Mouse (Mus musculus) heart, postnatal 0 days (tissue): ENCODE results near the gene Arid1b. TPM values are rescaled to one million over a fixed set of nuclear protein-coding genes. Genes with fewer than 3 reads are reported as not detected.
"Not testable (repeated sequence)": the region's sequence is repeated elsewhere in the genome, so short reads cannot be mapped to it uniquely, and the experiment has no call there.

ENCODE experiments used
- ATAC-seq: fragments of 200-750 bp; cut with Nextera tagmentation; 2 replicates; pipeline ENCODE4 v1.8.0; 2017; ENCODE audit warnings: low read depth, moderate number of reproducible peaks, moderate library complexity; ENCODE audit not compliant: insufficient read depth
- DNase-seq: peaks from one replicate; pipeline ENCODE4 v3.0.0-alpha.2; 2016; ENCODE audit warnings: low spot score
- H3K27ac ChIP-seq: fragments of 300-500 bp; sonication (generic); 2 replicates; pipeline ENCODE4 v1.5.1; 2014; ENCODE audit warnings: low read depth, mild to moderate bottlenecking
- H3K27me3 ChIP-seq: fragments of 300-500 bp; sonication (generic); 2 replicates; pipeline ENCODE4 v1.6.1; 2014; ENCODE audit warnings: low read length, mixed read lengths; ENCODE audit not compliant: control insufficient read depth, insufficient read depth
- H3K36me3 ChIP-seq: fragments of 300-500 bp; sonication (generic); replicated peaks from 2 replicates; pipeline ENCODE4 v1.6.1; 2014; ENCODE audit warnings: low read length, mixed read lengths; ENCODE audit not compliant: control insufficient read depth, insufficient read depth
- H3K4me1 ChIP-seq: fragments of 300-500 bp; sonication (generic); 2 replicates; pipeline ENCODE4 v1.6.1; 2014; ENCODE audit warnings: antibody characterized with exemption; ENCODE audit not compliant: control insufficient read depth, insufficient read depth
- H3K4me2 ChIP-seq: fragments of 300-500 bp; sonication (generic); 2 replicates; pipeline ENCODE4 v1.6.1; 2014; ENCODE audit warnings: low read depth, mild to moderate bottlenecking, low read length, moderate library complexity
- H3K4me3 ChIP-seq: fragments of 300-500 bp; sonication (generic); 2 replicates; pipeline ENCODE4 v1.5.1; 2014; ENCODE audit warnings: low read depth, low read length
- H3K9ac ChIP-seq: fragments of 300-500 bp; sonication (generic); replicated peaks from 2 replicates; pipeline ENCODE4 v1.6.1; 2014; ENCODE audit warnings: low read depth, low read length, mixed read lengths
- H3K9me3 ChIP-seq: fragments of 300-500 bp; sonication (generic); replicated peaks from 2 replicates; pipeline ENCODE4 v1.6.1; 2016; ENCODE audit warnings: low read length; ENCODE audit not compliant: control insufficient read depth
- CTCF ChIP-seq: IDR thresholded peaks from 2 replicates; pipeline ENCODE4 v1.5.1; 2016; ENCODE audit warnings: antibody characterized with exemption, control low read depth, low read depth
- EP300 ChIP-seq: IDR thresholded peaks from 2 replicates; pipeline ENCODE4 v1.6.1; 2016; ENCODE audit warnings: antibody characterized with exemption, low read depth
- WGBS: fragments of 180-500 bp; shearing (Covaris S2); extraction: QIAGEN DNeasy Blood & Tissue Kit; methylation state at CpG from one replicate; pipeline ENCODE4 v1.1.7; 2014; 5-methylcytosine and 5-hydroxymethylcytosine counted together
- polyA plus RNA-seq: library from polyadenylated mRNA; unstranded; fragments of >200 nt; fragmentation: Nextera tagmentation; extraction: Ambion mirVana; gene quantifications from 2 replicates; pipeline ENCODE4 v1.2.1, GENCODE M21; 2015
- total RNA-seq: library from RNA; depleted of rRNA; stranded (reverse); fragments of >200 nt; gene quantifications from 2 replicates; pipeline ENCODE4 v1.2.3, GENCODE M21; 2014; ENCODE audit warnings: low replicate concordance

The Arid1b gene
- total and polyA plus RNA-seq, 2 experiments from 2014 or later: 4.4 to 27.3 TPM

- Histone ChIP-seq H3K27ac (no peak overlapping the region), H3K4me3 (no peak overlapping the region), H3K4me1 (peaks cover 46% of the 10 kb centered on the region), H3K27me3 (no peaks in the 10 kb centered on the region), H3K9me3 (no peaks in the 10 kb centered on the region), H3K9ac (no peak overlapping the region), H3K4me2 (no peak overlapping the region), H3K36me3 (no peaks in the 10 kb centered on the region)
- ATAC-seq (no peak), DNase-seq (no peak)
- TF ChIP-seq CTCF (no peak), EP300 (no peak)
- 70% methylated on average over 12 of the region's 12 CpGs for WGBS
Measured at GRCm38 (mm10) chr17:5080884-5081419, 86.8 kb downstream of the Arid1b start.

- no peak for DNase-seq
Measured at GRCm38 (mm10) chr17:5082274-5082673, 88.1 kb downstream of the Arid1b start.

GRCm38 (mm10) chr17:5083497-5083896 lies 89.4 kb downstream of the Arid1b start:
- Histone ChIP-seq H3K4me2 (no peak overlapping the region), H3K9me3 (no peaks in the 10 kb centered on the region), H3K9ac (no peak overlapping the region), H3K4me3 (no peak overlapping the region), H3K27ac (no peak overlapping the region), H3K36me3 (no peaks in the 10 kb centered on the region), H3K4me1 (peaks cover 49% of the 10 kb centered on the region), H3K27me3 (no peaks in the 10 kb centered on the region)
- DNase-seq (no peak), ATAC-seq (no peak)
- 86% methylated on average over 3 of the region's 3 CpGs for WGBS
- TF ChIP-seq EP300 (no peak), CTCF (no peak)

More at GRCm38 (mm10) chr17:5082274-5082673, 88.1 kb downstream of the Arid1b start:
- TF ChIP-seq CTCF (no peak), EP300 (no peak)
- Histone ChIP-seq H3K36me3 (no peaks in the 10 kb centered on the region), H3K27me3 (no peaks in the 10 kb centered on the region), H3K9ac (no peak overlapping the region), H3K27ac (no peak overlapping the region), H3K4me1 (peaks cover 46% of the 10 kb centered on the region), H3K4me3 (no peak overlapping the region), H3K4me2 (no peak overlapping the region), H3K9me3 (no peaks in the 10 kb centered on the region)
- WGBS: 40% methylated on average over 8 of the region's 8 CpGs
- ATAC-seq: no peak

- Histone ChIP-seq H3K4me3 (no peak overlapping the region), H3K9ac (no peak overlapping the region), H3K27me3 (no peaks in the 10 kb centered on the region), H3K36me3 (no peaks in the 10 kb centered on the region), H3K4me1 (peaks cover 46% of the 10 kb centered on the region), H3K4me2 (no peak overlapping the region), H3K9me3 (no peaks in the 10 kb centered on the region), H3K27ac (0 out of 2 replicates have a peak overlapping the region, but pooled peaks have one; percentile 20)
- DNase-seq (no peak), ATAC-seq (no peak)
- WGBS: 73% methylated on average over 8 of the region's 8 CpGs
- TF ChIP-seq EP300 (no peak), CTCF (no peak)
Measured at GRCm38 (mm10) chr17:5084139-5084538, 90.0 kb downstream of the Arid1b start.

- DNase-seq: no peak
- no peaks in the 10 kb centered on the region for H3K27me3 ChIP-seq
- H3K36me3 ChIP-seq: no peaks in the 10 kb centered on the region
- H3K9ac ChIP-seq: no peak overlapping the region
- H3K27ac ChIP-seq: peak overlapping the region; percentile 71; the same call in 1 of the 2 replicates
- no peak for ATAC-seq
- peaks cover 52% of the 10 kb centered on the region for H3K4me1 ChIP-seq
- TF ChIP-seq CTCF (no peak), EP300 (no peak)
- WGBS: 83% methylated on average over 6 of the region's 6 CpGs
- H3K4me3 ChIP-seq: no peak overlapping the region
- H3K4me2 ChIP-seq: no peak overlapping the region
- no peaks in the 10 kb centered on the region for H3K9me3 ChIP-seq
Measured at GRCm38 (mm10) chr17:5085004-5085403, 90.9 kb downstream of the Arid1b start.

- no peaks in the 10 kb centered on the region for H3K27me3 ChIP-seq
- H3K36me3 ChIP-seq: no peaks in the 10 kb centered on the region
- WGBS: 17% methylated on average over 5 of the region's 5 CpGs
- H3K4me3 ChIP-seq: no peak overlapping the region
- H3K27ac ChIP-seq: peak overlapping the region; percentile 71
- H3K4me2 ChIP-seq: 0 out of 2 replicates have a peak overlapping the region, but pooled peaks have one; percentile 11
- H3K9ac ChIP-seq: no peak overlapping the region
- DNase-seq: peak; percentile 95
- H3K9me3 ChIP-seq: no peaks in the 10 kb centered on the region
- peak; percentile 89 for TF ChIP-seq EP300
- TF ChIP-seq CTCF: no peak
- H3K4me1 ChIP-seq: peaks cover 47% of the 10 kb centered on the region
- ATAC-seq: peak; percentile 92
Measured at GRCm38 (mm10) chr17:5085942-5086341, 91.8 kb downstream of the Arid1b start.

GRCm38 (mm10) chr17:5088241-5088640 lies 94.1 kb downstream of the Arid1b start:
- H3K9ac ChIP-seq, H3K36me3 ChIP-seq, H3K27me3 ChIP-seq, H3K27ac ChIP-seq, H3K4me3 ChIP-seq, ATAC-seq, DNase-seq, H3K9me3 ChIP-seq, H3K4me2 ChIP-seq: not testable (repeated sequence)
- 57% methylated on average over 2 of the region's 2 CpGs for WGBS
- H3K4me1 ChIP-seq: peaks cover 35% of the 10 kb centered on the region
